Mouse (Mus musculus): ENCODE results near the gene Abtb1.

Gene Abtb1

GRCm38 (mm10) chr6:88830112-88830702 is 11.6 kb downstream of the Abtb1 start:
- 86% methylated on average over 6 of the region's 6 CpGs for WGBS

GRCm38 (mm10) chr6:88829579-88829978 is 12.2 kb downstream of the Abtb1 start:
- WGBS = 90% methylated on average over 4 of the region's 4 CpGs

- WGBS = 76% methylated on average over 15 of the region's 15 CpGs
These were observed 13.4 kb downstream of the Abtb1 start for GRCm38 (mm10) chr6:88828206-88829009.

GRCm38 (mm10) chr6:88827395-88828205 is 14.2 kb downstream of the Abtb1 start:
- WGBS = 39% methylated on average over 13 of the region's 13 CpGs

- 58% methylated on average over 3 of the region's 3 CpGs for whole genome bisulfite sequencing
These were observed 14.8 kb downstream of the Abtb1 start for GRCm38 (mm10) chr6:88826965-88827364.

GRCm38 (mm10) chr6:88826545-88826944 is 15.2 kb downstream of the Abtb1 start:
- WGBS = 34% methylated on average over 6 of the region's 6 CpGs

- WGBS = 68% methylated on average over 3 of the region's 3 CpGs
These were observed 15.7 kb downstream of the Abtb1 start for GRCm38 (mm10) chr6:88826088-88826487.

- 63% methylated on average over 7 of the region's 7 CpGs for WGBS
These were observed 17.6 kb downstream of the Abtb1 start for GRCm38 (mm10) chr6:88824183-88824582.

GRCm38 (mm10) chr6:88821901-88822300 is 19.9 kb downstream of the Abtb1 start:
- WGBS = 46% methylated on average over 11 of the region's 11 CpGs

- WGBS = 94% methylated on average over 6 of the region's 6 CpGs
These were observed 20.5 kb downstream of the Abtb1 start for GRCm38 (mm10) chr6:88821294-88821693.

- WGBS = 58% methylated on average over 3 of the region's 3 CpGs
These were observed 20.9 kb downstream of the Abtb1 start for GRCm38 (mm10) chr6:88820853-88821252.

- 67% methylated on average over 3 of the region's 3 CpGs for WGBS
These were observed 24.9 kb downstream of the Abtb1 start for GRCm38 (mm10) chr6:88816913-88817312.

GRCm38 (mm10) chr6:88815489-88815888 is 26.3 kb downstream of the Abtb1 start:
- WGBS = 64% methylated on average over 3 of the region's 3 CpGs

GRCm38 (mm10) chr6:88815036-88815435 is 26.7 kb downstream of the Abtb1 start:
- 32% methylated on average over 3 of the region's 3 CpGs for WGBS

- 78% methylated on average over 10 of the region's 10 CpGs for WGBS
These were observed 28.0 kb downstream of the Abtb1 start for GRCm38 (mm10) chr6:88813832-88814231.

- 78% methylated on average over 3 of the region's 3 CpGs for WGBS
These were observed 28.9 kb downstream of the Abtb1 start for GRCm38 (mm10) chr6:88812886-88813285.

GRCm38 (mm10) chr6:88811880-88812400 is 29.8 kb downstream of the Abtb1 start:
- WGBS = 53% methylated on average over 7 of the region's 7 CpGs

- WGBS = 22% methylated on average over 7 of the region's 7 CpGs
These were observed 30.4 kb downstream of the Abtb1 start for GRCm38 (mm10) chr6:88811396-88811795.

- WGBS = 80% methylated on average over 3 of the region's 3 CpGs
These were observed 31.5 kb downstream of the Abtb1 start for GRCm38 (mm10) chr6:88810291-88810690.

- WGBS = 62% methylated on average over 23 of the region's 23 CpGs
These were observed 32.4 kb downstream of the Abtb1 start for GRCm38 (mm10) chr6:88809091-88810037.

GRCm38 (mm10) chr6:88804966-88805577 is 36.7 kb downstream of the Abtb1 start:
- 79% methylated on average over 17 of the region's 17 CpGs for WGBS
